Mouse (Mus musculus) forebrain, postnatal 0 days (tissue): ENCODE data around the gene Babam2. TPM values are rescaled to one million over a fixed set of nuclear protein-coding genes. Genes with fewer than 3 reads are reported as not detected.

Source experiments
- ATAC-seq: fragments of 200-750 bp; cut with Nextera tagmentation; 2 replicates; pipeline ENCODE4 v1.8.0; 2017; ENCODE audit warnings: mild to moderate bottlenecking, moderate library complexity
- DNase-seq: peaks from one replicate; pipeline ENCODE4 v3.0.0-alpha.2; 2015
- H3K27ac ChIP-seq: fragments of 300-500 bp; sonication (generic); 2 replicates; pipeline ENCODE4 v1.5.1; 2014; ENCODE audit warnings: low read depth, mild to moderate bottlenecking, antibody characterized with exemption, low read length, moderate library complexity, mixed read lengths
- H3K27me3 ChIP-seq: fragments of 300-500 bp; sonication (generic); 2 replicates; pipeline ENCODE4 v1.6.1; 2014; ENCODE audit warnings: mild to moderate bottlenecking, low read length, mixed read lengths; ENCODE audit not compliant: insufficient read depth
- H3K36me3 ChIP-seq: fragments of 300-500 bp; sonication (generic); 2 replicates; pipeline ENCODE4 v1.6.1; 2014; ENCODE audit warnings: mild to moderate bottlenecking, moderate library complexity; ENCODE audit not compliant: insufficient read depth
- H3K4me1 ChIP-seq: fragments of 300-500 bp; sonication (generic); 2 replicates; pipeline ENCODE4 v1.6.1; 2014; ENCODE audit warnings: antibody characterized with exemption; ENCODE audit not compliant: insufficient read depth
- H3K4me2 ChIP-seq: fragments of 300-500 bp; sonication (generic); 2 replicates; pipeline ENCODE4 v1.6.1; 2014; ENCODE audit warnings: low read depth, mild to moderate bottlenecking, moderate library complexity
- H3K4me3 ChIP-seq: fragments of 300-500 bp; sonication (generic); 2 replicates; pipeline ENCODE4 v1.5.1; 2014; ENCODE audit warnings: low read depth, low read length, mixed read lengths
- H3K9ac ChIP-seq: fragments of 300-500 bp; sonication (generic); 2 replicates; pipeline ENCODE4 v1.6.1; 2014; ENCODE audit warnings: mild to moderate bottlenecking
- H3K9me3 ChIP-seq: fragments of 300-500 bp; sonication (generic); 2 replicates; pipeline ENCODE4 v1.6.1; 2016; ENCODE audit warnings: low read length
- CTCF ChIP-seq: sonication (generic); IDR thresholded peaks from 2 replicates; pipeline ENCODE4 v1.5.1; 2016; ENCODE audit warnings: antibody characterized with exemption, control low read depth, low read depth
- WGBS: fragments of 180-500 bp; shearing (Covaris S2); extraction: QIAGEN DNeasy Blood & Tissue Kit; methylation state at CpG from one replicate; pipeline ENCODE4 v1.1.7; 2014; 5-methylcytosine and 5-hydroxymethylcytosine counted together
- polyA plus RNA-seq: library from polyadenylated mRNA; unstranded; fragments of >200 nt; fragmentation: Nextera tagmentation; extraction: Ambion mirVana; gene quantifications from 2 replicates; pipeline ENCODE4 v1.2.1, GENCODE M21; 2015
- total RNA-seq: library from RNA; depleted of rRNA; stranded (reverse); fragments of >200 nt; gene quantifications from 2 replicates; pipeline ENCODE4 v1.2.3, GENCODE M21; 2014

The Babam2 gene
- total and polyA plus RNA-seq, 2 experiments from 2014 or later, result 42.7 to 61.5 TPM

GRCm38 (mm10) chr5:31864095-31864494 is 166.6 kb downstream of the Babam2 start:
- Histone ChIP-seq H3K4me2 (no peak overlapping the region), H3K9me3 (no peaks in the 10 kb centered on the region), H3K9ac (no peak overlapping the region), H3K27ac (no peak overlapping the region), H3K27me3 (no peaks in the 10 kb centered on the region), H3K4me3 (no peak overlapping the region), H3K4me1 (no peaks in the 10 kb centered on the region), H3K36me3 (no peaks in the 10 kb centered on the region)
- WGBS, result 56% methylated on average over 2 of the region's 2 CpGs
- ATAC-seq (no peak), DNase-seq (no peak)
- no peak for TF ChIP-seq CTCF

GRCm38 (mm10) chr5:31866071-31866470 is 168.6 kb downstream of the Babam2 start:
- WGBS, result 89% methylated on average over 3 of the region's 3 CpGs
- DNase-seq, result no peak

DNA sequence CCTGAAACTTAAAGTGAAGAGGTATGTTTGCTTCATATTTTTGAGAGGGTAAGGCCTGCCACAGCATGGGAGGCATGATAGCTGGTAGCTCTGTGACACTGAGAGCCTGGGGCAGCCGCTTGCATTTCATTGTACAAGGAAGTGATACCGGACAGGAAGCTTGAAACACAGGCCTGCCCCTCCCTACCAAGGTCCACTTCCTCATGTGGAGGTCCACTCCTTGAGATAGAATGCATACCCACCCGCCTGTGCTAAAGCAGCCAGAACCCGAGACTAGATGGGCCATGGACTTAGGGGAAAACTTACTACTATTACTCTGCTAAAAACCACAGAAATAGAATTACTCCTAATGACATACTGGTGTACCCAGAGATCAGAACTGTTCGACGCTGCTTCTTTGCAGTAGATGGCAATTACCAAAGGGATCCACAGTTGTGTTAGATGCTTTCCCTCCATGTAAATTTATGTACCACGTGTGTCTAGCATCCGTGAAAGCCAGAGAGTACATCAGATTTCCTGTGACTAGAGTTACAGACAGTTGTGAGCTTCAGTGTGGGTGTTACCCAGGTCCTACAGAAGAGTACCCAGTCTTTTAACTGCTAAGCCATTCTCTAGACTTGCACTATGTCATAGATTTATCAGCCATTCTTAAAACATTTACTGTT is 173.5 kb downstream of the Babam2 start:
- DNase-seq (no peak), ATAC-seq (no peak)
- TF ChIP-seq CTCF, result no peak
- Histone ChIP-seq H3K27me3 (no peaks in the 10 kb centered on the region), H3K27ac (no peak overlapping the region), H3K4me2 (no peak overlapping the region), H3K36me3 (no peaks in the 10 kb centered on the region), H3K9me3 (no peaks in the 10 kb centered on the region), H3K9ac (no peak overlapping the region), H3K4me1 (no peaks in the 10 kb centered on the region), H3K4me3 (no peak overlapping the region)
- WGBS, result 88% methylated on average over 8 of the region's 8 CpGs

More at GRCm38 (mm10) chr5:31866071-31866470, 168.6 kb downstream of the Babam2 start:
- TF ChIP-seq CTCF, result no peak
- Histone ChIP-seq H3K4me2 (no peak overlapping the region), H3K4me1 (no peaks in the 10 kb centered on the region), H3K4me3 (no peak overlapping the region), H3K9me3 (no peaks in the 10 kb centered on the region), H3K36me3 (no peaks in the 10 kb centered on the region), H3K27ac (no peak overlapping the region), H3K27me3 (no peaks in the 10 kb centered on the region), H3K9ac (no peak overlapping the region)
- ATAC-seq, result no peak

DNA sequence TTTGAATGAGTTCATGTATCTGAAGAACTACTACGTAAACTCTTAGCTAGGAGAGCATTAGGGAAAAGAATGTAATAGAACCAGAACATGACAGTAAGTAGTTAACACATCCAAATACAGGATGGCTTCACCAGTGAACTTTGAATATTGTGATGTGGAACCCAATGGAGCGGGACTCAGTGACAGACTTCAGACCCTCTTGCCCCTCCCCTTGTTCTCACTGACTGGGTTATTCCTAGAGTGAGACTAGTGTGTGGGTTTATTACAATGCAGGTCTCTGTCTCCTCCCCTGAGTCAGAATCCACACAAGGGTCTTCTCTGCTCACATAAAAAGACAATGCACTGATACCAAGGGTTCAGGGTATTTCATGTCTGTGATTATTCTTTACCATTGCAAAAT is 175.8 kb downstream of the Babam2 start:
- Histone ChIP-seq H3K4me2 (no peak overlapping the region), H3K36me3 (no peaks in the 10 kb centered on the region), H3K4me3 (no peak overlapping the region), H3K27me3 (no peaks in the 10 kb centered on the region), H3K9ac (no peak overlapping the region), H3K27ac (no peak overlapping the region), H3K9me3 (no peaks in the 10 kb centered on the region), H3K4me1 (no peaks in the 10 kb centered on the region)
- DNase-seq (no peak), ATAC-seq (no peak)
- TF ChIP-seq CTCF, result no peak
- WGBS, result 79% methylated on average over 2 of the region's 2 CpGs

- TF ChIP-seq CTCF, result no peak
- ATAC-seq (no peak), DNase-seq (no peak)
- WGBS, result 79% methylated on average over 1 of the region's 1 CpGs
- Histone ChIP-seq H3K27me3 (no peaks in the 10 kb centered on the region), H3K27ac (no peak overlapping the region), H3K4me1 (no peaks in the 10 kb centered on the region), H3K36me3 (no peaks in the 10 kb centered on the region), H3K9ac (no peak overlapping the region), H3K9me3 (no peaks in the 10 kb centered on the region), H3K4me2 (no peak overlapping the region), H3K4me3 (no peak overlapping the region)
Observed at GRCm38 (mm10) chr5:31874543-31874942, 177.1 kb downstream of the Babam2 start.

- H3K4me1 ChIP-seq, result no peaks in the 10 kb centered on the region
- no peak overlapping the region for H3K4me2 ChIP-seq
- H3K36me3 ChIP-seq, result no peaks in the 10 kb centered on the region
- no peaks in the 10 kb centered on the region for H3K9me3 ChIP-seq
- H3K27ac ChIP-seq, result no peak overlapping the region
- TF ChIP-seq CTCF, result no peak
- no peaks in the 10 kb centered on the region for H3K27me3 ChIP-seq
- no peak overlapping the region for H3K9ac ChIP-seq
- ATAC-seq (no peak), DNase-seq (no peak)
- H3K4me3 ChIP-seq, result no peak overlapping the region
- 75% methylated on average over 3 of the region's 3 CpGs for WGBS
Observed at GRCm38 (mm10) chr5:31875443-31875842, 178.0 kb downstream of the Babam2 start.

DNA sequence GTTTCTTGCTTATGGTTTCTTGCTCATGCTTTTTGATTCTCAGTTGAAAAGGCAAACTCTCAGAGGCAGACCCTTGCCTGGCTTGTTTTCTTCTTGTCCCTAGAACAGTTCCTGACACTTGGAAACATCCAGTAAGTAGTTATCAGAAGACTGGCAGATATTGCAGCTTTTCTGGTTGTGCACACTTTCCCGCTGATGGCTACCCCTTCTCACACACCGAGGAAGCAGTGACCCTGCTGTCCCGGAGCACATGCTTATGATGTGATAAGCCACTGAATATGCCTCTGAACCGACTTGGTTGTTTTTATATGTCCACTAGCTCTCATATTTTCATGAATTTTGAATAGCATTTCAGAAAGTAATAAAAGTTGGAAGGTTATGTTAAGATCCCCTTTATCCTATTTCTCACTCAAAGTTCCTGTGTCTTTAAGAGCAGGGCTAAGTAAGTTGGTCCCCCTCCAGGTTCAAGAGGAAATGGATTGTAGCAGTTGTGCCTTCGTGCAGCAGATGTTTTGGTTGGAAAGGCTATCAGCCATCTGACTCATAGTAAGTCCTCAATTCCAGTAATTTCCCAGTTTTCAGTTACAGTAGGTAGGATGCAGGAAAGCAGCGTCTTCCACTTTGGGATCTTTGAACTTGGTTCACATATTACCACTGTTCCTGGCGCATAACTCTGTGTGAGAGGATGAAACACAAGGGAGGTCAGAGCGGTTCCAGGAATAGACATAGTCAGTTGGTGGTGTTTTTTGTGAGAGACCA is 178.9 kb downstream of the Babam2 start:
- no peak for ATAC-seq

More for the DNA sequence above, 178.9 kb downstream of the Babam2 start:
- Histone ChIP-seq H3K9me3 (no peaks in the 10 kb centered on the region), H3K4me3 (no peak overlapping the region), H3K4me2 (no peak overlapping the region), H3K27me3 (no peaks in the 10 kb centered on the region), H3K9ac (no peak overlapping the region), H3K36me3 (no peaks in the 10 kb centered on the region), H3K27ac (no peak overlapping the region), H3K4me1 (no peaks in the 10 kb centered on the region)
- no peak for TF ChIP-seq CTCF
- no peak for DNase-seq
- WGBS, result 84% methylated on average over 8 of the region's 8 CpGs
